In genomic region chr1:152456266-152456665, GRCm38 (mm10) we compare ENCODE assay signal across 20 mouse cellular contexts. TPM values are rescaled to one million over a fixed set of nuclear protein-coding genes. Genes with fewer than 3 reads are reported as not detected.
A peak's percentile ranks its signal among the peaks of the same experiment; 100 is the strongest.
DNase-seq lines count a peak whose midpoint lies in the region; ATAC-seq and TF ChIP-seq lines count a peak whose summit lies in the region.
"Had no signal": no experiment of that assay in that cellular context is flagged by ENCODE, and none has a peak within 500 bp of the region (broad histone marks: within the 10 kb centered on the region; RNA-seq: fewer than 3 reads in every experiment).

No protein-coding gene starts in this region.

- no peaks in the 10 kb centered on the region for H3K9me3 ChIP-seq in forebrain, postnatal 0 days (ENCODE audit: low read length)
- no peaks in the 10 kb centered on the region for H3K9me3 ChIP-seq in forebrain, embryonic 10.5 days
- H3K9me3 ChIP-seq in hindbrain, embryonic 13.5 days, result no peaks in the 10 kb centered on the region
- H3K9me3 ChIP-seq in hindbrain, embryonic 11.5 days (ENCODE audit: control insufficient read depth, low read length), result no peaks in the 10 kb centered on the region
- H3K9me3 ChIP-seq in lung, postnatal 0 days (ENCODE audit: low read length), result no peaks in the 10 kb centered on the region
- H3K9me3 ChIP-seq in midbrain, embryonic 16.5 days (replicated peaks; ENCODE audit: control insufficient read depth, low read length, poor library complexity, severe bottlenecking), result no peaks in the 10 kb centered on the region
- H3K9me3 ChIP-seq: liver, embryonic 13.5 days had no signal

- no peak overlapping the region for H3K4me3 ChIP-seq in forebrain, postnatal 0 days (ENCODE audit: low read depth, low read length)
- H3K4me3 ChIP-seq in forebrain, embryonic 10.5 days, result no peak overlapping the region
- H3K4me3 ChIP-seq in hindbrain, embryonic 13.5 days, result no peak overlapping the region
- H3K4me3 ChIP-seq in hindbrain, embryonic 11.5 days (ENCODE audit: low read depth, low read length), result no peak overlapping the region
- H3K4me3 ChIP-seq in lung, postnatal 0 days (ENCODE audit: low read depth, low read length), result no peak overlapping the region
- H3K4me3 ChIP-seq in midbrain, embryonic 16.5 days (ENCODE audit: low read depth, low read length), result no peak overlapping the region
- H3K4me3 ChIP-seq: left cerebral cortex, adult 2 months; liver, embryonic 13.5 days had no signal

- TF ChIP-seq CTCF in forebrain, postnatal 0 days (IDR thresholded peaks at IDR 0.05; ENCODE audit: low read depth), result no peak
- no peak for TF ChIP-seq CTCF in lung, postnatal 0 days (IDR thresholded peaks at IDR 0.05)

- DNase-seq in forebrain, postnatal 0 days, result no peak
- no peak for DNase-seq in forebrain, embryonic 10.5 days (ENCODE audit: extremely low spot score, low spot score)
- DNase-seq in hindbrain, embryonic 11.5 days (ENCODE audit: low spot score), result no peak
- no peak for DNase-seq in lung, postnatal 0 days (ENCODE audit: low spot score)
- no peak for DNase-seq in lung, adult 18-20 months
- no peak for DNase-seq in layer of hippocampus, adult 9-10 months (ENCODE audit: low spot score)
- DNase-seq: adrenal gland, postnatal 10 days; cerebellum, postnatal 10 days; gastrocnemius, postnatal 10 days; heart, postnatal 14 days; kidney, adult 8-10 months; kidney, postnatal 14 days; liver, embryonic 13.5 days; right cerebral cortex, postnatal 4 days; thymus, adult 2 months had no signal

- WGBS in forebrain, postnatal 0 days, result 66% methylated on average over 3 of the region's 3 CpGs
- 90% methylated on average over 3 of the region's 3 CpGs for WGBS in forebrain, embryonic 10.5 days
- 70% methylated on average over 3 of the region's 3 CpGs for WGBS in hindbrain, embryonic 13.5 days
- 85% methylated on average over 3 of the region's 3 CpGs for WGBS in hindbrain, embryonic 11.5 days
- 38% methylated on average over 3 of the region's 3 CpGs for WGBS in lung, postnatal 0 days
- WGBS in midbrain, embryonic 16.5 days, result 70% methylated on average over 3 of the region's 3 CpGs

- 0 out of 2 replicates have a peak, but pooled peaks cover 6% of the 10 kb centered on the region for H3K4me1 ChIP-seq in forebrain, postnatal 0 days (ENCODE audit: insufficient read depth)
- H3K4me1 ChIP-seq in forebrain, embryonic 10.5 days, result peaks cover 17% of the 10 kb centered on the region
- H3K4me1 ChIP-seq in hindbrain, embryonic 13.5 days (replicated peaks), result peaks cover 17% of the 10 kb centered on the region
- peaks cover 4% of the 10 kb centered on the region; the same call in 1 of the 2 replicates for H3K4me1 ChIP-seq in hindbrain, embryonic 11.5 days (replicated peaks; ENCODE audit: control insufficient read depth, insufficient read depth, low read length)
- peaks cover 4% of the 10 kb centered on the region; the same call in 1 of the 2 replicates for H3K4me1 ChIP-seq in lung, postnatal 0 days (ENCODE audit: insufficient read depth, low read depth, low read length)
- peaks cover 11% of the 10 kb centered on the region for H3K4me1 ChIP-seq in midbrain, embryonic 16.5 days (ENCODE audit: control insufficient read depth, insufficient read depth, low read length)
- H3K4me1 ChIP-seq: liver, embryonic 13.5 days had no signal

- no peaks in the 10 kb centered on the region for H3K36me3 ChIP-seq in forebrain, postnatal 0 days (ENCODE audit: insufficient read depth)
- no peaks in the 10 kb centered on the region for H3K36me3 ChIP-seq in forebrain, embryonic 10.5 days (replicated peaks)
- H3K36me3 ChIP-seq in hindbrain, embryonic 13.5 days, result no peaks in the 10 kb centered on the region
- H3K36me3 ChIP-seq in hindbrain, embryonic 11.5 days (ENCODE audit: control insufficient read depth, insufficient read depth, low read length), result no peaks in the 10 kb centered on the region
- H3K36me3 ChIP-seq in lung, postnatal 0 days (ENCODE audit: insufficient read depth, low read length), result no peaks in the 10 kb centered on the region
- no peaks in the 10 kb centered on the region for H3K36me3 ChIP-seq in midbrain, embryonic 16.5 days (ENCODE audit: control insufficient read depth, insufficient read depth, low read length)
- H3K36me3 ChIP-seq: liver, embryonic 13.5 days had no signal

- H3K27me3 ChIP-seq in forebrain, postnatal 0 days (ENCODE audit: insufficient read depth, low read length), result no peaks in the 10 kb centered on the region
- H3K27me3 ChIP-seq in forebrain, embryonic 10.5 days (ENCODE audit: poor library complexity, severe bottlenecking), result no peaks in the 10 kb centered on the region
- H3K27me3 ChIP-seq in hindbrain, embryonic 13.5 days, result peaks cover 3% of the 10 kb centered on the region; the same call in 1 of the 2 replicates
- H3K27me3 ChIP-seq in hindbrain, embryonic 11.5 days (ENCODE audit: control insufficient read depth, insufficient read depth, low read length), result no peaks in the 10 kb centered on the region
- no peaks in the 10 kb centered on the region for H3K27me3 ChIP-seq in lung, postnatal 0 days (replicated peaks; ENCODE audit: insufficient read depth, low read length)
- no peaks in the 10 kb centered on the region for H3K27me3 ChIP-seq in midbrain, embryonic 16.5 days (ENCODE audit: control insufficient read depth, insufficient read depth, low read depth, low read length)
- H3K27me3 ChIP-seq: liver, embryonic 13.5 days had no signal

- H3K27ac ChIP-seq in forebrain, postnatal 0 days (ENCODE audit: low read depth, low read length), result no peak overlapping the region
- H3K27ac ChIP-seq in forebrain, embryonic 10.5 days, result no peak overlapping the region
- peak overlapping the region; percentile 42 for H3K27ac ChIP-seq in hindbrain, embryonic 13.5 days
- no peak overlapping the region for H3K27ac ChIP-seq in hindbrain, embryonic 11.5 days (ENCODE audit: low read depth, low read length)
- no peak overlapping the region for H3K27ac ChIP-seq in lung, postnatal 0 days (ENCODE audit: low read length)
- H3K27ac ChIP-seq in midbrain, embryonic 16.5 days (ENCODE audit: low read length), result peak overlapping the region; percentile 48; the same call in 1 of the 2 replicates
- H3K27ac ChIP-seq: left cerebral cortex, adult 2 months; liver, embryonic 13.5 days had no signal

- peak; percentile 51; the same call in 1 of the 2 replicates for TF ChIP-seq EP300 in lung, postnatal 0 days (IDR thresholded peaks at IDR 0.05)

- no peak for ATAC-seq in forebrain, postnatal 0 days
- ATAC-seq in hindbrain, embryonic 13.5 days (ENCODE audit: low FRiP score), result no peak
- no peak for ATAC-seq in hindbrain, embryonic 11.5 days (ENCODE audit: low FRiP score)
- no peak for ATAC-seq in lung, postnatal 0 days
- no peak; the same call in 1 of the 2 replicates for ATAC-seq in midbrain, embryonic 16.5 days
- ATAC-seq: activated CD4-positive, CD25-positive, alpha-beta regulatory T cell, adult 4 months; CD4-positive, CD25-positive, alpha-beta regulatory T cell, adult 4 months had no signal

- 0 out of 2 replicates have a peak overlapping the region, but pooled peaks have one; percentile 1 for H3K9ac ChIP-seq in forebrain, postnatal 0 days
- H3K9ac ChIP-seq in hindbrain, embryonic 13.5 days, result no peak overlapping the region
- H3K9ac ChIP-seq in hindbrain, embryonic 11.5 days (ENCODE audit: low read depth, low read length), result no peak overlapping the region
- no peak overlapping the region for H3K9ac ChIP-seq in lung, postnatal 0 days (replicated peaks; ENCODE audit: low read depth)
- H3K9ac ChIP-seq in midbrain, embryonic 16.5 days (ENCODE audit: low read depth, low read length), result no peak overlapping the region
- H3K9ac ChIP-seq: liver, embryonic 13.5 days had no signal

- H3K4me2 ChIP-seq in forebrain, postnatal 0 days (ENCODE audit: low read depth), result no peak overlapping the region
- H3K4me2 ChIP-seq in hindbrain, embryonic 13.5 days, result no peak overlapping the region
- no peak overlapping the region for H3K4me2 ChIP-seq in hindbrain, embryonic 11.5 days (replicated peaks; ENCODE audit: low read depth, low read length)
- H3K4me2 ChIP-seq in lung, postnatal 0 days (replicated peaks; ENCODE audit: low read depth, low read length), result no peak overlapping the region
- H3K4me2 ChIP-seq in midbrain, embryonic 16.5 days (ENCODE audit: low read length), result no peak overlapping the region
- H3K4me2 ChIP-seq: liver, embryonic 13.5 days had no signal

RNA-seq across cellular contexts. Expression of gene Colgalt2, which starts 56.6 kb away (rescaled TPM):
- total RNA-seq in forebrain, postnatal 0 days (2014; rRNA removed), result 6.4 and 7.0 TPM in 2 replicates
- polyA plus RNA-seq in forebrain, postnatal 0 days (2015; fragmentation: Nextera tagmentation; extraction: Ambion mirVana), result 3.2 and 3.7 TPM in 2 replicates
- 1.2 and 1.5 TPM in 2 replicates for polyA plus RNA-seq in forebrain, embryonic 10.5 days (2016; fragmentation: Nextera tagmentation; extraction: Ambion mirVana)
- 2.5 and 2.9 TPM in 2 replicates for polyA plus RNA-seq in hindbrain, embryonic 13.5 days (2015; fragmentation: Nextera tagmentation; extraction: Ambion mirVana)
- polyA plus RNA-seq in hindbrain, embryonic 11.5 days (2014; fragmentation: Nextera tagmentation; extraction: Ambion mirVana), result 1.7 and 2.7 TPM in 2 replicates
- polyA plus RNA-seq in lung, postnatal 0 days (2015; fragmentation: Nextera tagmentation; extraction: Ambion mirVana), result 3.3 and 3.6 TPM in 2 replicates
- polyA plus RNA-seq in midbrain, embryonic 16.5 days (2015; fragmentation: Nextera tagmentation; extraction: Ambion mirVana), result 4.4 and 5.1 TPM in 2 replicates
- polyA plus RNA-seq: activated CD4-positive, CD25-positive, alpha-beta regulatory T cell, adult 4 months; CD4-positive, CD25-positive, alpha-beta regulatory T cell, adult 4 months had no signal

Comparison
In these comparisons a context has a peak if more than half of its experiments do, and no peak if none do; other contexts are left out.
1. H3K27ac ChIP-seq: peak in hindbrain, embryonic 13.5 days (single experiment) and midbrain, embryonic 16.5 days (single experiment); none in forebrain, postnatal 0 days (single experiment), forebrain, embryonic 10.5 days (single experiment), hindbrain, embryonic 11.5 days (single experiment) and lung, postnatal 0 days (single experiment).